Mouse (Mus musculus) adrenal gland, adult 8-10 months (tissue): ENCODE data around the gene Spc24. TPM values are rescaled to one million over a fixed set of nuclear protein-coding genes. Genes with fewer than 3 reads are reported as not detected.

Source experiments
- DNase-seq: peaks from one replicate; pipeline ENCODE4 v3.0.0; 2022
- total RNA-seq, 4 experiments: library from RNA; stranded (reverse); gene quantifications; 2 replicates each; pipeline ENCODE4 v1.2.4; 2022

Spc24 gene
- total RNA-seq, 4 experiments from 2014 or later: 0.32 to 4.9 (median 2.1) TPM

GRCm38 (mm10) chr9:21748491-21748890 is 11.6 kb downstream of the Spc24 start:
- no peak for DNase-seq

- peak; percentile 76 for DNase-seq
Observed at GRCm38 (mm10) chr9:21748033-21748432, 12.1 kb downstream of the Spc24 start.

GRCm38 (mm10) chr9:21747238-21747774 is 12.8 kb downstream of the Spc24 start:
- no peak for DNase-seq

GRCm38 (mm10) chr9:21741514-21741913 is 18.6 kb downstream of the Spc24 start:
- no peak for DNase-seq

GRCm38 (mm10) chr9:21740427-21740826 is 19.7 kb downstream of the Spc24 start:
- DNase-seq: no peak

GRCm38 (mm10) chr9:21738776-21739175 is 21.3 kb downstream of the Spc24 start:
- DNase-seq: no peak

GRCm38 (mm10) chr9:21737188-21737587 is 22.9 kb downstream of the Spc24 start:
- no peak for DNase-seq

- DNase-seq: no peak
Observed at GRCm38 (mm10) chr9:21736580-21736979, 23.5 kb downstream of the Spc24 start.

GRCm38 (mm10) chr9:21735126-21735525 is 25.0 kb downstream of the Spc24 start:
- no peak for DNase-seq

- DNase-seq: no peak
Observed at GRCm38 (mm10) chr9:21733989-21734388, 26.1 kb downstream of the Spc24 start.

- DNase-seq: no peak
Observed at GRCm38 (mm10) chr9:21733446-21733845, 26.7 kb downstream of the Spc24 start.

- no peak for DNase-seq
Observed at GRCm38 (mm10) chr9:21732288-21732687, 27.8 kb downstream of the Spc24 start.

- peak; percentile 77 for DNase-seq
Observed at GRCm38 (mm10) chr9:21729264-21729663, 30.8 kb downstream of the Spc24 start.

GRCm38 (mm10) chr9:21728261-21728832 is 31.8 kb downstream of the Spc24 start:
- peak; percentile 64 for DNase-seq

- no peak for DNase-seq
Observed at GRCm38 (mm10) chr9:21726218-21726975, 33.7 kb downstream of the Spc24 start.

GRCm38 (mm10) chr9:21725224-21726121 is 34.6 kb downstream of the Spc24 start:
- no peak for DNase-seq

- DNase-seq: peak; percentile 95
Observed at GRCm38 (mm10) chr9:21724147-21724536, 36.0 kb downstream of the Spc24 start.

GRCm38 (mm10) chr9:21723377-21724146 is 36.5 kb downstream of the Spc24 start, which contains the start of gene Ldlr:
Gene Ldlr (plus strand): TSS chr9:21723483.
- DNase-seq: peak; percentile 90

- no peak for DNase-seq
Observed at GRCm38 (mm10) chr9:21721036-21721435, 39.1 kb downstream of the Spc24 start.

- DNase-seq: no peak
Observed at GRCm38 (mm10) chr9:21717015-21717414, 43.1 kb downstream of the Spc24 start.

GRCm38 (mm10) chr9:21715298-21715697 is 44.8 kb downstream of the Spc24 start:
- peak; percentile 47 for DNase-seq

- DNase-seq: no peak
Observed at GRCm38 (mm10) chr9:21709340-21709739, 50.8 kb downstream of the Spc24 start.
